Mouse (Mus musculus) c-Kit-positive CD71-negative TER-119-negative erythroid progenitor cells, embryonic 14.5 days (primary cell): ENCODE data around the gene Asah2.
"Not testable (repeated sequence)": the region's sequence is repeated elsewhere in the genome, so short reads cannot be mapped to it uniquely, and the experiment has no call there.

ENCODE experiments used
- DNase-seq: peaks from one replicate; pipeline ENCODE4 v3.0.0-alpha.2; 2013; ENCODE audit warnings: low read depth

The Asah2 gene

DNA sequence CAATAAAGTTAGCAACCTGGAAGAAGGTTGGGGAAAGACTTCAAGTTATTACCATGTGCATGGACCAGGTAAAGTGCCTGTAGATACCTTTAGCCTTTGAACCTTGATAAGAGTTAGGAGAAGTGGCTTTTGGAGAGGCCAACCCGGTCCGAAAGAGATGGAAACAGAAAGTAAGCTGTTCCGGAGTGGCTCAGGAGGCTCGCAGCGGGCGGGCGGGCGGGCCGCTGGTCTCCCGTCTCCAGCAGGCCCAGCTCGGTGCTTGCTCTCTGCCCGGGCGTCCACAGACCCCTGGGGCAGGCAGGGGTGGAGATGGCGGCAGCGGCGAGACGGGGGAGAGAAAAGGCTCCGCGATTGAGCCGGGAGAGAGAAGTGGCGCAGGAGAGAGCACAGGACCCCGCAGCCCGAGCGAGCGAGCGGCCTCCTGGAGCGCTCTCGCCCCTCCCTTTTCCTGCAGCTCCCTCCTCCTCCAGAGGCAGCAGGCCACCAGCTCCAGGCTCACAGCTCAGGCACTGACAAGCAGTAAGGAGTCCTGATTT lies at the start of gene Asah2:
Gene Asah2 (minus strand): TSS at position 441 of the 536 bp plus-strand sequence.
- peak; percentile 40 for DNase-seq

DNA sequence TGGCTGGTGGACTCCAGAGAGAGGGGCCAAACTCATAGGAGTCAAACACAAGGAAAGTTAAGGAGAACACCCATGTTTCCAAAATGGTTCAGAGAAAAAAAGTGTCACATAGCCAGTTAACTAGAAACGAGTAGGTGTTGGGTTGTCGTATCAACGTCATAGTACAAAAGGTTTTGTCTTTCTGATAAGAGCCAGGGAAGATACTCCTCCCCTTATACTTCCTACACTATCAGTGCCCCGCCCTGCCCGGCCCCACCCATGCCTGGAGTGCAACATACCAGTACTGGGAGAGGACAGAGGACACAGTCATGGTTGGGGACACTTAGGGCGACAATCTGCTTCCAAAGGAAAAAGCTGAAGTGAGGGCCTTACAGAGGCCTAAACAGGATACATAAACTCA lies 49.0 kb upstream of the Asah2 start:
- no peak for DNase-seq

GRCm38 (mm10) chr19:32152529-32152928 lies 44.5 kb upstream of the Asah2 start:
- no peak for DNase-seq

- DNase-seq, result no peak
These were observed 40.7 kb upstream of the Asah2 start for GRCm38 (mm10) chr19:32148710-32149109.

DNA sequence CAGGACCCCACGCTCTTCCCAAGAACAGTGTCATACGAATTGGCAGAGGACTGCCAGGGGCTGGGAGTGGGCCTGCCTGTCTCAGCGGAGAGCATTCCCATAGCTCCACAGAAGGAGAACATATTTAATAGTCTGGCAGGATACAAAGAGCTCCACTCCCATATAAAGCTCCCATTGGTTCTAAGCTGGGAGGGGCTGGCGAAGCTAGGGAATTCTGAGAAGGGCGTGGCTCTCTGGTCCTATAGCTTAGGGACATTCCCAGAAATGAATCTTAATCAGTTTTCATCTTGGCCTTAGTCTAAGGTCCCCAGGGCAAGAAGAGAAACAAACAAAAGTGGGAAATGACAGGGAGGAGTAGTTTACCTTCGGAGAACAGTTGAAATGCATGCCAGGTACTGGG lies 34.4 kb upstream of the Asah2 start:
- no peak for DNase-seq

- no peak for DNase-seq
These were observed 30.5 kb upstream of the Asah2 start for GRCm38 (mm10) chr19:32138361-32139088.

DNA sequence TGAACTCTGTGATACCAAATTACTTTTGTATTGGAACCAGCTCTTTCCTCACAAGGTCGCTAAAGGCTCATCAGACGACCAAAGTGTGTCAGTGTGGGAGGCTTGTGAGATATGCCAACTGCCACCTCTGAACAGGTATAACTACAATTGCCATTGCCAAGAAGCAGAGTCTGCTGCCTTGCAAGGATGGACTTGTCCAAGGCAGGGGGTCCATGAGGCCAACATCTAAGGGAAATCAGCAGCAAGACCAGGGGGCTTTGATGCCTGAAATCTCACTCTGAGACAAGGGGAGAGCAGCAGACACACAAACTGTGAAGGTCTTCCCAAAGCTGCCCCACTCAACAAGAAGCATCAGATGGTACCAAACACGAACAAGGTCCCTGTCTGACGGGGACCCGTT lies 29.9 kb upstream of the Asah2 start:
- no peak for DNase-seq

DNA sequence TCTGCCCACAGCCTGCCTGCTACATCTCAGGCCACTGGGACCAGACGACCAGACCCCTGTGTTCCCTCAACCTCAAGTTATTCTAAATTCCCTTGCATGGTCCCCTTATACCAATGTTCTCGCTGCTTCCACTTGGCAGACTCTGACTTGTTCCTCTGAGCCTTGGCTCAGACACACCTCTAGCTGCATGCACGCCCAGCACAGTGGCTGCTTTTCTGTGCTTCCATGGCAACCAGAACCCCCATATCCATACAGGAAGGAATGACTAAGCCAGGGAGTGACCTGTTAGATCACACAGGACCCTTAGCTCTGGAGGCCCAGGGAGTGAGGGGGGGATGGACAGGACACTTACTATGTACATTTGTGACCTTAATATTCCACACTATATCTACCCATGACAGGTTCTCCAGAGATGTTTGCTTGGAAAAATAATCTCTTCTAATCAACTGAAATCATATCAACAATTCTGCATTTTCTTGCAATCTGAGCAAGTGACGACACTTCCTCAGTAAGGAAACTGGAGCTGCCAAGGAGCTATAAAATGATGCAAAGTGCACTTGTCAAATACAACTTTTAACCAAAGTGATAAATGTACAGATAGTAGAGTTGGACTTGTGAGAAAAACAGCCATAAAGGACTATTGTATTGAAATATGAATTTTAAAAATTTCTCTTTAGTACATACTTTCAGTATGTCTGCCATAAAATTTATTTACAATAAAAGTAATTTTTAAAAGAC lies 29.0 kb upstream of the Asah2 start:
- no peak for DNase-seq

DNA sequence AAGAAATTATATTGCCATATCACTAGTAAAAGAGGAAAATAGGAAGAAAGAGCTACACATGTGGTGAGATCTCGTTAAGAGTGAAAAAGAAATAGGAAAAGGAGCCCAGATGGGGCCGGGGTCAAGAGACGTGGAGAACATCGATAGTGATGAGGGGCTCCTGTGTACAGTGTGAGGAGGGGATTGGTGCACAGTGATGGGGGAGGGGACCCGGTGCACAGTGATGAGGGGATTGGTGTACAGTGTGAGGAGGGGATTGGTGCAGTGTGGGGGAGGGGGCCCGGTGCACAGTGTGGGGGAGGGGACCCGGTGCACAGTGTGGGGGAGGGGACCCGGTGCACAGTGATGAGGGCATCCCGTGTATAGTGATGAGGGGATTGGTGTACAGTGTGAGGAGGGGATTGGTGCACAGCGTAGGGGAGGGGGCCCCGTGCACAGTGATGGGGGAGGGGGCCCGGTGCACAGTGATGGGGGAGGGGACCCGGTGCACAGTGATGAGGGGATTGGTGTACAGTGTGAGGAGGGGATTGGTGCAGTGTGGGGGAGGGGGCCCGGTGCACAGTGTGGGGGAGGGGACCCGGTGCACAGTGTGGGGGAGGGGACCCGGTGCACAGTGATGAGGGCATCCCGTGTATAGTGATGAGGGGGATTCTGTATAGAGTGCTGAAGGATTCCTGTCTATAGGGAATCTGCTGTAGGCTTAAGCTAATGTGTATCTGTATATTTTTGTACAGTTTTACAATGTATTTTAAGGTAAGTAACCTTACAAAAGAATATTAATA lies 23.9 kb upstream of the Asah2 start:
- DNase-seq, result not testable (repeated sequence)

DNA sequence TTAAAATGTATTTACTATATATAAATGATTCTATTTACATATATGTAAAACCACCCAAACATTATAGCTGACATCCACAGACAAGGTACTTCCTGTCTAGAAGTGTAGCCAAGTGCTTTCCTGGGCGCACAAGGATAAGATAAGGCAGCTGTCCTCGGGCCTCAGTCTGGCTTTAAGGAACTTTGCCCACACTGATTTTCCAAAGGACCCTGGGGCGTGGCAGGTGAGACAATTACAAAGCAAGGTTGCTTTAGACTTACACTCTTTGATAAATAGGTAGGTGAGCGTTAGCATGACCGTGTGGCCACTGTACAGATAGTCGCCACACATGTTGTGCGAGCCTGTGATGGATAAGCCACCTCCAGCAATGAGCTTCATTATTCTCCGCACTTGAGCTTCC lies 21.3 kb upstream of the Asah2 start:
- DNase-seq, result no peak

DNA sequence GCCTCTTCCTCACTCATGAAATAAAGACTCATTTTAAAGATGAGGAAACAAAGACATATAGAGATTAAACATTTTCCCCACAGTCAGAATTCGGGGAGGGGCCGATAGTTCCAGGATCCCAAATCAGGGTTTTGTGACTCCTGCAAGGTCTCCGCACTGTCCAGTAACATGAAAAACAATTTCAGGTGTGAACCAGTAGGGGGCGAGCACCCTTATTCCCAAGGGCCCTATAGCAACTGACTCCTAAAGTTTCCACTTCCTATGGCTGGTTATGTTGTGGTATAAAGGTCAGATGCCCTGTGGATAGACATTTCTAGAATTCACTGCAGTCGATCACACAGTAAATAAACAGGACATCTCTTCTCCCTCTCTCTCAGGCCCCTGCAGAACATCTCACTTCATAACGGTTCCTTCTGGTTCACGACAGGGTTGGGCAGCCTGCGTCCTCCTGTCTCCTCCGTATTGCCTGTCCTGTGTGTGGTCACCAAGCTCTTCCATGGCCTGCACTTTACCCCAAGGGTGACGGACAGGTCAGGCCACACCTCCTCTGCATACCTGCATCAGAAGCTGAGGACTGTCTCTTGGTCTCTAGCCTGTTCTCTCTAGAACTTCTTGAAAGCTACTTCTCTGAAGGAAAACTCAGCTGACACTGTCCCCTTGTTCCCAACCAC lies 19.3 kb upstream of the Asah2 start:
- no peak for DNase-seq

DNA sequence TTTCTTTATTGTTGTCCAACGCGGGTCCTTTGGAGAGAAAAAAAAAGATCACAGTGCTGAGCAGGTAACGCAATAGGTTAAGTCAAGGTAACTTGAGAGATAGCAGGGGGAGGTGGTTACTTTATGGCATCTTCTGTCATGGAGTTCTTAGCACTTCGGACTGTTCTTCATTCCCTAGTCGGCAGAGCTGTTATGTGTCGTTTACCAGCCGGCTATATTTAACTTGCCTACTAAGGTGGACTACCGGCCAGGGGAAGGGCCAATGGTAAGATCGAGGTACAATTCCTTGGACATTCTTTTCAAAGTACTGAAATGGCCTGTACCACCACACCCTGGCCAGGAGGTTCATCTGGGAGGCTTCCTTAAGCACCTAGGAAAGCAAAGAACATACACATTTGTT lies 16.1 kb upstream of the Asah2 start:
- no peak for DNase-seq

- DNase-seq, result no peak
These were observed 15.2 kb upstream of the Asah2 start for GRCm38 (mm10) chr19:32123196-32123595.

DNA sequence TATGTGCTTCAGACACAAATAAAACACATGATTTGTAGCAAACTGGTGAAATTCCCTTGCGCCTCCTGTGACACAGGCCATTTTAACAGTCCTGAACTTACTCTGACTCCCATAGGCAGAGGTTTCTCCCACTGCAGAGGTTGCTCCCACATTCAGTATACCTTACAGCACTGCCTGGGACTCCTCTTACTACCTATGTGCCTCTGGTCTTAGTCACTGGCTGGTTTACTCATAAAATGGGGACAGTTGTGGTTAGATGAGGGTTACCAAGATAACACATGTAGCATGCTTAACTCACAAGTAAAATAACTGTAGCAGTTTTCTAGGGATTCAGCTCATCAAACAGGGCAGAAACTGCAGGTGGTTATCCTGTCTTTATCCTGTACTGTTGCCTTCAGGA lies 12.8 kb upstream of the Asah2 start:
- no peak for DNase-seq

GRCm38 (mm10) chr19:32119666-32120065 lies 11.7 kb upstream of the Asah2 start:
- no peak for DNase-seq

DNA sequence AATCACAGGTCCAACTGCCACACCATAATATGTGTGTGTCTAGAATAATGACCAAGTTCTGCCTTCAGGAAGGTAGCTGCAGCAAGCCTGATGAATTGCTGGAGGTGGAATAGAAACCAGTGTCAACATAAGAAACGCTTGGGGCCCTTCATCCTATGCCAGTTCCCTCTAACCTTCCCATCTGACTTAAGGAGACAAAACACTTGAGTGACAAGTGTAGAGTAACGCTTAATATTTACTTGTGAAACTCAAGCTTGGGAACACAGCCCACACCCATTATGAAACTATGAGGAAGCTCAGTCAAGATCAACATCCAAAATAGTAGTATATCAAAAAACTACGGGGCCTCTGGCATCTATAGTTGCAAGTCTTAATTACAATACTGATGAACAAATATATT lies 10.5 kb upstream of the Asah2 start:
- no peak for DNase-seq

- DNase-seq, result no peak
These were observed 9.5 kb upstream of the Asah2 start for GRCm38 (mm10) chr19:32117484-32118018.

DNA sequence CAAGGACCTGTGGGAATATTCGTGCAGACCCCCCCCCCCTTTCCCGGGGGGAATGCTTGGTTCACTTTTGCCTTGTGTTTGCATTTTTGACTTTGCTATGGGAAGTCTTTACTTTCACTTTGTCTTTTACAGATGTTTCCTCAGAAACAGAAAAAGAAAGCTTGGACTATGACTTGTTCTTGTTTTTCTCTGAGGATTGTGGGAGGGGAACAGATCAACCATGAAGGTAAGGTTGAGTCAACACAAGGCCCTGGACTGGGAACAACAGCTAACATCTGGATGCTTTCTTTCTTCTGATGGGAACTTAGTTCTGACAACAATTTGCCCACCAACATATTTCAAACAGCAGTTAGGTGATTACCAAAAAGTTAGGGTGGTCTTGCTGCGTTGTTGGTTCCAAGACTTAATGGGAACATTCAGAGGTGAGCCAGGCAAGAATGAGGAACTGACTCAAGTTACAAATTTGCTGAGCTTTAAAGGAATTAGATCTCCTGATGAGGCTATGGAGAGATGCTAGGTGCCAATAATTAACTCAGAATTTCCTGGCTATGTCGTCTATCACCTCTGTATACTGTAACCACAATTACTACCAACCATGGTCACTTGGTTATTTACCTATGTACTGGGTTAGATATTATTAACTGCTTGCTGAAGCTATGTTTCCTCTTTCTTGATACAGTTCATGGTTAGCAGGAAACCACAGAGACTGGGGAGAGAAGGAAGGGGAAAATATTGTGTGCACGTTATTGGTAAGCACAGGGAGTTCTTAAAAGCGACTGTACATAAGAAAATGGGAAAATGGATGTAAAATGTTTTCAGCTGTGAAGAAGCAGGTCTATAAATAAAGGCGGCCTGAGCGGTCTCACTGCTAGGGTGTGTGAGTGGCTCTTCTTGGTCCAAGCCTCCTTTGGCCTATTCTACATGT lies 4.1 kb upstream of the Asah2 start:
- peak; percentile 34 for DNase-seq

- no peak for DNase-seq
These were observed 1.3 kb downstream of the Asah2 start for GRCm38 (mm10) chr19:32106750-32107149.

- DNase-seq, result no peak
These were observed 3.8 kb downstream of the Asah2 start for GRCm38 (mm10) chr19:32104217-32104616.

DNA sequence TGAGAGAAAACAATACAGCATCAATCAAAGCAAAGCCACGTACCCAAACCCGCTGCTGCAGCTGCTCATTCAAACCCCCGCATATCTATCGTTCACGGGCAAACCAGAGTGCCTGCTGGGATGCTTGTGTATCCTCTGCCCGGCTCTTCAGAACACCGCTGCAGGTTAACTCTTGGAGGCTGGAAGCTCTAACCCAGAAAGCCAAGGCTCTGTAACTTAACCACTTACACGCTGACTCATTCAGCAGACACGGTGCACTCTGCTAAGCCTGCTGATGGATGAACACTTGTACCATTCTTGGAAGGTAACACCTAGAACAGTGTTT lies 5.1 kb downstream of the Asah2 start:
- DNase-seq, result no peak
